Mouse (Mus musculus) limb, embryonic 11.5 days (tissue): ENCODE results near the gene Zfp697. TPM values are rescaled to one million over a fixed set of nuclear protein-coding genes. Genes with fewer than 3 reads are reported as not detected.
"Not testable (repeated sequence)": the region's sequence is repeated elsewhere in the genome, so short reads cannot be mapped to it uniquely, and the experiment has no call there.

Experiments used
- ATAC-seq: fragments of 200-750 bp; cut with Nextera tagmentation; 2 replicates; pipeline ENCODE4 v1.8.0; 2017; ENCODE audit warnings: low read depth; ENCODE audit not compliant: insufficient number of reproducible peaks, low FRiP score, low TSS enrichment
- DNase-seq: peaks from one replicate; pipeline ENCODE4 v3.0.0-alpha.2; 2015; ENCODE audit warnings: low spot score
- H3K27ac ChIP-seq: fragments of 300-500 bp; sonication (generic); replicated peaks from 2 replicates; pipeline ENCODE4 v1.5.1; 2014; ENCODE audit warnings: low read depth, mild to moderate bottlenecking, low read length
- H3K27me3 ChIP-seq: fragments of 300-500 bp; sonication (generic); 2 replicates; pipeline ENCODE4 v1.6.1; 2014; ENCODE audit warnings: mild to moderate bottlenecking, low read length, mixed read lengths; ENCODE audit not compliant: control insufficient read depth, insufficient read depth
- H3K36me3 ChIP-seq: fragments of 300-500 bp; sonication (generic); 2 replicates; pipeline ENCODE4 v1.6.1; 2014; ENCODE audit warnings: mild to moderate bottlenecking, low read length, moderate library complexity, mixed read lengths; ENCODE audit not compliant: control insufficient read depth, insufficient read depth
- H3K4me1 ChIP-seq: fragments of 300-500 bp; sonication (generic); 2 replicates; pipeline ENCODE4 v1.6.1; 2014; ENCODE audit warnings: low read length, mixed read lengths; ENCODE audit not compliant: control insufficient read depth, insufficient read depth
- H3K4me2 ChIP-seq: fragments of 300-500 bp; sonication (generic); 2 replicates; pipeline ENCODE4 v1.6.1; 2014; ENCODE audit warnings: low read depth, mild to moderate bottlenecking, moderate library complexity; ENCODE audit not compliant: severe bottlenecking
- H3K4me3 ChIP-seq: fragments of 300-500 bp; sonication (generic); 2 replicates; pipeline ENCODE4 v1.5.1; 2014; ENCODE audit warnings: low read depth, low read length
- H3K9ac ChIP-seq: fragments of 300-500 bp; sonication (generic); 2 replicates; pipeline ENCODE4 v1.6.1; 2014; ENCODE audit warnings: mild to moderate bottlenecking, low read length
- H3K9me3 ChIP-seq: fragments of 300-500 bp; sonication (generic); 2 replicates; pipeline ENCODE4 v1.6.1; 2016; ENCODE audit warnings: low read length; ENCODE audit not compliant: control insufficient read depth
- WGBS: fragments of 180-500 bp; shearing (Covaris S2); extraction: QIAGEN DNeasy Blood & Tissue Kit; methylation state at CpG from one replicate; pipeline ENCODE4 v1.1.7; 2014; 5-methylcytosine and 5-hydroxymethylcytosine counted together
- polyA plus RNA-seq: library from polyadenylated mRNA; unstranded; fragments of >200 nt; fragmentation: Nextera tagmentation; extraction: Ambion mirVana; gene quantifications from 2 replicates; pipeline ENCODE4 v1.2.1, GENCODE M21; 2014

Gene Zfp697
- polyA plus RNA-seq, 1 experiment from 2014 or later, result 10.4 TPM

- not testable (repeated sequence) for H3K36me3 ChIP-seq, H3K4me2 ChIP-seq, H3K27me3 ChIP-seq, H3K9me3 ChIP-seq, H3K4me1 ChIP-seq, H3K4me3 ChIP-seq, H3K9ac ChIP-seq, DNase-seq, H3K27ac ChIP-seq, ATAC-seq
- WGBS, result 74% methylated on average over 5 of the region's 5 CpGs
These were observed 25.1 kb downstream of the Zfp697 start for GRCm38 (mm10) chr3:98407261-98407780.

- not testable (repeated sequence) for H3K4me2 ChIP-seq, H3K9ac ChIP-seq, H3K4me1 ChIP-seq, ATAC-seq, H3K36me3 ChIP-seq, H3K4me3 ChIP-seq, DNase-seq, H3K27me3 ChIP-seq, H3K27ac ChIP-seq, H3K9me3 ChIP-seq
- 91% methylated on average over 16 of the region's 27 CpGs for WGBS
These were observed 28.6 kb downstream of the Zfp697 start for GRCm38 (mm10) chr3:98410619-98411580.

DNA sequence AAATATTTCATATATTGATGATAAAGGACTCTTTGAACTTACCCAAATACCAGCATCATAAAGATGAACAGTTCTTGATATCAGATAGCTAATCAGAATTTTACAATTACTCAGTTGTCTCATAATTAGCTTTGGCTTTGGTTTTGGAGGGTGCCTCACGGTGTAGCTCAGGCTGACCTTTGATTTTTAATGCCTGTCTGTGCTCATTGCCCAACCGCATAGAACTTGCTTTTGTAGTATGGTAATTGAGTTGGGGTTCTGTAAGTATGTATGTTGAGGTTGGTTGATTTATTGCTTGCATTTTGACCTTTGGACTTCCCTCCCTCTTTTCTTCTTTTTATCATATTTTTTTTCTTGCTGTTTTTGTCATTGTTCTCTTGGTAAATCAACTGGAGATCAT is 31.5 kb downstream of the Zfp697 start:
- ATAC-seq, result no peak
- Histone ChIP-seq H3K27me3 (no peaks in the 10 kb centered on the region), H3K9ac (no peak overlapping the region), H3K36me3 (no peaks in the 10 kb centered on the region), H3K4me3 (no peak overlapping the region), H3K9me3 (no peaks in the 10 kb centered on the region), H3K27ac (no peak overlapping the region), H3K4me1 (no peaks in the 10 kb centered on the region), H3K4me2 (no peak overlapping the region)
- no peak for DNase-seq
- WGBS, result 76% methylated on average over 2 of the region's 2 CpGs

DNA sequence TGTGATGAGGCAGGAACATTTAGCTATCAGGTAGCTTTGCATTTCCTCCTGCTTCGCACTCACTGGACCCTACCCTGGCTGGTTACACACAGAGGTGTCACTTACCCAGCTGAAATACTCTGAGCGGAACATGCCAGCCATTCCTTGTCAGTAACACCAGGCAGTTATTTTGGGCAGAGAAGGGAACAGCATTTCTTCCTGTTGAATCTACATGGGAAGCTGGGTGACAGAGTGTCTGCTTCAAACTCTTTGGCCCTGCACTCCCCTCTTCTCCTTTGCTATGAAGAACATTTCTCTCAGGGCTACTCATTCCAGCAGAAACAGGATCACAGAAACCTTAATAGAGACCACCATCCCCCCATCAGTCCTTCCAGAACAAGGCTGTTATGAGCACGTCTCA is 32.0 kb downstream of the Zfp697 start:
- no peaks in the 10 kb centered on the region for H3K4me1 ChIP-seq
- ATAC-seq (no peak), DNase-seq (no peak)
- WGBS, result 91% methylated on average over 3 of the region's 3 CpGs
- no peak overlapping the region for H3K27ac ChIP-seq
- H3K27me3 ChIP-seq, result no peaks in the 10 kb centered on the region
- H3K4me2 ChIP-seq, result no peak overlapping the region
- no peaks in the 10 kb centered on the region for H3K36me3 ChIP-seq
- no peak overlapping the region for H3K4me3 ChIP-seq
- H3K9me3 ChIP-seq, result no peaks in the 10 kb centered on the region
- H3K9ac ChIP-seq, result no peak overlapping the region

- Histone ChIP-seq H3K36me3 (no peaks in the 10 kb centered on the region), H3K4me2 (no peak overlapping the region), H3K9ac (no peak overlapping the region), H3K4me3 (no peak overlapping the region), H3K9me3 (no peaks in the 10 kb centered on the region), H3K4me1 (no peaks in the 10 kb centered on the region), H3K27me3 (no peaks in the 10 kb centered on the region), H3K27ac (no peak overlapping the region)
- 87% methylated on average over 5 of the region's 5 CpGs for WGBS
- ATAC-seq (no peak), DNase-seq (no peak)
These were observed 34.4 kb downstream of the Zfp697 start for GRCm38 (mm10) chr3:98416426-98417250.

- Histone ChIP-seq H3K27me3 (no peaks in the 10 kb centered on the region), H3K36me3 (no peaks in the 10 kb centered on the region), H3K9me3 (no peaks in the 10 kb centered on the region), H3K27ac (no peak overlapping the region), H3K4me3 (no peak overlapping the region), H3K4me2 (no peak overlapping the region), H3K9ac (no peak overlapping the region), H3K4me1 (no peaks in the 10 kb centered on the region)
- ATAC-seq (no peak), DNase-seq (no peak)
- WGBS, result 89% methylated on average over 4 of the region's 4 CpGs
These were observed 35.1 kb downstream of the Zfp697 start for GRCm38 (mm10) chr3:98417328-98417727.

DNA sequence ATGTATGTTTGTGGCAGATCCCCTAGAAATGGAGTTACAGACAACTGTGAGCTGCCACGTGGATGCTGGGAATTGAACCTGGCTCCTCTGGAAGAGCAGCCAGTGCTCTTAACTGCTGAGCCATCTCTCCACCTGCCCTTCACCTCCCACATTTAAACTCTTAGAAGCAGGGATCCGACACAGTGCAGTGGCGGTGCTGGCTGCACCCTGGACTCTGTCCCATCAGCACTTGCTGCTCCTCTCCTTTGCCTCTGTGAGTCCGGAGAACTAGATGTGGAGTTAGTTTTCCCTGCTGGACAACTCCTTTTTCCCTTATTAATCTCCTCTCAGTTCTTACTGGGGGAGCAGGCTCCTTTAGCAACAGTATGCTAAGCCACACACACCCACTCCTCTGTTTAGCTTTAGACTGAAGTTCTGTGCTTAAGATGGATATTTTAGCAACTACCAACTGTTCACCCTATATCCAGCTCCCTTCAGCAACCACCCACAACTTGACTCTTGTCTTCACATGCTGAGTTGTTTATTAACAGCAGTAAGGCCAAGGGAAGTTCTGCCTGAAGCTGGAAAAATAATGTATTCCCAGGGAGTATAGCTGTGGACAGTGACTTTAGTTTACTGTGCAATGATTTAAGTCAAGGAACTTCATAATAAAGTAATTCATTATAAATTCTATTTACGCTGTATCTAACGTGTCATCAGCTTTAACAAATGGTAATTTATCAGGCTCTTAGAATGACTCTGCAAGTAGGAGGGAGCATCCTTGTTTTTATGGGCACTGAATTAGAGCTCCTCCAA is 36.9 kb downstream of the Zfp697 start:
- H3K4me1 ChIP-seq, result no peaks in the 10 kb centered on the region
- no peak for ATAC-seq
- 47% methylated on average over 6 of the region's 6 CpGs for WGBS

GRCm38 (mm10) chr3:98419786-98420070 is 37.5 kb downstream of the Zfp697 start:
- Histone ChIP-seq H3K4me2 (no peak overlapping the region), H3K4me1 (no peaks in the 10 kb centered on the region), H3K4me3 (no peak overlapping the region), H3K9ac (no peak overlapping the region), H3K27me3 (no peaks in the 10 kb centered on the region), H3K36me3 (no peaks in the 10 kb centered on the region), H3K27ac (no peak overlapping the region), H3K9me3 (no peaks in the 10 kb centered on the region)
- DNase-seq (no peak), ATAC-seq (no peak)
- 24% methylated on average over 4 of the region's 4 CpGs for WGBS

More for the DNA sequence above, 36.9 kb downstream of the Zfp697 start:
- no peaks in the 10 kb centered on the region for H3K36me3 ChIP-seq
- no peak overlapping the region for H3K27ac ChIP-seq
- no peaks in the 10 kb centered on the region for H3K27me3 ChIP-seq
- no peak overlapping the region for H3K9ac ChIP-seq
- H3K4me2 ChIP-seq, result no peak overlapping the region
- H3K4me3 ChIP-seq, result no peak overlapping the region
- H3K9me3 ChIP-seq, result no peaks in the 10 kb centered on the region
- no peak for DNase-seq
